Mouse (Mus musculus): ENCODE measurements at regions not wholly inside any gene's neighbourhood (a gene's known extent, or its start where the extent isn't known, plus 50 kb on each side); places are given as distances from the start of the nearest gene placed in this dataset.
"Not testable (repeated sequence)": the region's sequence is repeated elsewhere in the genome, so short reads cannot be mapped to it uniquely, and the experiment has no call there.

DNA sequence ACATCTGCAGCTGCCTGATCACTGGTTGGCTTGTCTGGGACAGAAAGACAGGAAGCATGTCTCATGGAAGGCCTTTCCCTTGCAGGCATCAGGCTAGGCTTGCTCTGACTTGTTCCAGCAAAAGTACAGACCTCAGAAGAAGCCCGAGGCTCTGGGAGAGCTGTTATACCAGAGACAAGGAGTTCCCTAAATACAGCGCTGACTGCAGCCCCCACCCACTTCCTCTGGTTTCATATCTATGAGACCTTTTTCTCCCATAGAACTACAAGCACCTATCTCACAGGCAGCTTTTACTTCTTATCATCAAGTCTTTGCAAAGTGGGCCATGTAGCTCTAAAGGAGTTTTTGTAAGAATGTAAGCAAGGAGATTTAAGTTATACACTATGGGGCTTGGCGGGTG, 312.2 kb upstream of the Vmn1r3 start:
- not testable (repeated sequence) for DNase-seq (ENCODE audit: low spot score in 2 of 2)

- DNase-seq (ENCODE audit: low spot score in 2 of 2), result not testable (repeated sequence)
These were observed 310.8 kb upstream of the Vmn1r3 start for GRCm38 (mm10) chr4:3495987-3496386.

GRCm38 (mm10) chr4:3494123-3494681, 309.0 kb upstream of the Vmn1r3 start:
- not testable (repeated sequence) for DNase-seq (ENCODE audit: low spot score in 2 of 2)

- not testable (repeated sequence) for DNase-seq (ENCODE audit: low spot score in 2 of 2)
These were observed 305.7 kb upstream of the Vmn1r3 start for GRCm38 (mm10) chr4:3490901-3491300.

DNA sequence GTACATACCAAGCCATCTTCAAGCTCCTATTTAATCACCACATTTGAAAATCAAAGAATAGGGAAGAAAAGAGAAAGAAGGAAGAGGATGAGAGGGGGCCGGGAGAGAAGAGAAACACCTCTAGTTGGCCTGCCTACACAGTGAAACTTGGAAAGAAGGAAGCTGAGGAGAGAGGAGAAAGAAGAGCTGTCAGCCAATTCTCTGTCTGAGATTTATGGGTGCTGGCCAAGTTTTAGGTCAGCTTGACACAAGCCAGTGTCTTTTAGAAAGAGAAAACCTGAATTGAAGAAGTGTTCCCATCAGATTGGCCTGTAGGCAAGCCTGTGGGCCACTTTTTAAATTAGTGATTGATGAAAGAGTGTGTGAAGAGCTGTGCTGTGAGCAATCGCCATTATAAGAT, 296.9 kb upstream of the Vmn1r3 start:
- DNase-seq (ENCODE audit: low spot score in 2 of 2), result no peak

DNA sequence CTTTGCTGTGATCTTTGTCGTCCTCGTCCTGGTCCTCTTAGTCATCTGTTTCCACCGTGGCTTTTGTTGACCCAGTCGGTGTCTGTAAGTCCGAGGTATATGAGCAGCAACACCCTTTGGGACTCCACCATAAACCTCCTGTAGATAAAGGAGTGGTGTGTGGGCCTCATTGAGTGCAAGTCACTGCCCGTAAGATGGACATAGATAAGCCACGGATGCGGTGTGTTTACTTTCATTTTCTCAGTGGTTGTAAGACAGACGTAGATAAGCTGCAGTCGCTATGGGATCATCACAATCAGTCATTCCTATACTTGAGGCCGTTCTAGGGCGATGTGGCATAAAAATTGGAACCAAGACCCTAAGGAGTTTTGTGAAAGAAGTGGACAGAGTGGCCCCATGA, 271.6 kb upstream of the Vmn1r3 start:
- DNase-seq (ENCODE audit: low spot score in 2 of 2), result no peak

- not testable (repeated sequence) for DNase-seq (ENCODE audit: low spot score in 2 of 2)
These were observed 252.2 kb upstream of the Vmn1r3 start for GRCm38 (mm10) chr4:3437380-3437779.

DNA sequence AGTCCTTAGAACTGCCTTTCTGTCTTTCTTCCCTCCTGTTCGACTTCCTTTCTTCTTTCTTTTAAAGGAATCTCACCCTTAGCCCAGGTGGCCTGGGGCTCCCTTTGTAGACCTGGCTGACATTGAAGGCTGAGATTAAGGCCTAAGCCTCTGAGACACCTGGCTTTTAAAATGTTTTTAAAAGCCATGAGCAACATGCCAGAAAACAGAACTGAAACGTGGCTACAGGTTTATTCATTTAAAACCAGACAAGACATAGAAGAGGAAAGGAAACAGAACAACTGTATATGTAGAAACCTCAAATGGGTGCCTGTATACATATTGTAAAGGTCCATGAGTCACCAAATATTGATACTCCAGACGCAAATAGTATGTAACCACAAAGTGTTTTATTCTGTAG, 242.8 kb upstream of the Vmn1r3 start:
- no peak for DNase-seq (ENCODE audit: low spot score in 2 of 2)

DNA sequence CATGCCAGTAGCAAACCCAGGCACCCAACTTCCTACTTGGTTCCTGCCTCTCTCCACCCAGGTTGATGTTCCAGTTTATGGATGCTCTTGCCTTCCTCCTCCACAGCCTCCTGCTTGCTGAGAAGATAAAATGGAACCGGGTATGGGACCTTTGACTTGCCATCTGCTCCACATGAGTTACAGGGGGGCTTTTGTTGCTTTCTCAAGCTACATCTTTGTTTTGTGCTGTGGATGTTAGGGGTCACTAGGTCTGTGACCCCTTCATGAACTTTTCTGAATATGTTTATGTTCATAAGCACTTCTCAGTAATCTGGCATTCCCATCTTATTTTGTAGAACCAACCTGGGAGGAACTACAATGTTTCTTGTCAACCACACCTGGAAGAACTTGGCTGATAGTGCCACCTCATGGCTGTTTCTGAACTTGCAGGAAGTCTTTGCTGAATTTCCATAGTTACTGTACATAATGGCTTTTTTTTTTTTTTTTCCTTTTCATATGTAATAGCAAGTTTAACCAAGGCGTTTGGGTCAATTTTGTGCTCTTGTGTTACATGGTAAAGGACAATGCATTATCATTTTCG, 234.9 kb upstream of the Vmn1r3 start:
- peak; percentile 18 to 25 for DNase-seq (ENCODE audit: low spot score in 2 of 2)

GRCm38 (mm10) chr4:3416670-3417069, 231.5 kb upstream of the Vmn1r3 start:
- no peak for DNase-seq (ENCODE audit: low spot score in 2 of 2)

DNA sequence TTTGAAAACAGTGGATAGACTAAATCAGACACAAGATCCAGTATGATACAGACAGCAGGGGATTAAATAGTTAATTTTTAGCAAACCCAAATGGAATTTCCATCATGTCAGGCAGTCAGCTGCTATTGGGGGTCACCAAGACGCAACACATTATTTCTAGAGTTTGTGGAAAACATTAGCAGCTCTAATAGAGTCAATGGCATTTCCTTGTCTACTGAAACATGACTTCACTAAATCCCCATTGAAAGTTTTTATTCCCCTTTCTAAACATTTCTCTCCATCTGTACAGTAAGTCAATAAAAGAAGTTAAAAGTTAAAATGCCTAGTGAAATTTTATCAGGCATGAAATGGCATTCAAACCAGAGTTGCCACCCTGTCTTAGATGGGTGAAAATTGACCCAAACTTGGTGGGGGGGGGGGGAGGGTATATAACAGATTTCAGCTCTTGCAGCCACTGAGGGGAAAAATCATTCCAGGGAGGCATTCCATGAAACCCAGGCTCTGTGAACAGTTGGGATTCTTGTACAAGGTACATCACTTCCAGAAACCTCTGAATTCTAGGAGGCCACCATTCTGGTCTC, 229.4 kb upstream of the Vmn1r3 start:
- DNase-seq (ENCODE audit: low spot score in 2 of 2), result not testable (repeated sequence)

DNA sequence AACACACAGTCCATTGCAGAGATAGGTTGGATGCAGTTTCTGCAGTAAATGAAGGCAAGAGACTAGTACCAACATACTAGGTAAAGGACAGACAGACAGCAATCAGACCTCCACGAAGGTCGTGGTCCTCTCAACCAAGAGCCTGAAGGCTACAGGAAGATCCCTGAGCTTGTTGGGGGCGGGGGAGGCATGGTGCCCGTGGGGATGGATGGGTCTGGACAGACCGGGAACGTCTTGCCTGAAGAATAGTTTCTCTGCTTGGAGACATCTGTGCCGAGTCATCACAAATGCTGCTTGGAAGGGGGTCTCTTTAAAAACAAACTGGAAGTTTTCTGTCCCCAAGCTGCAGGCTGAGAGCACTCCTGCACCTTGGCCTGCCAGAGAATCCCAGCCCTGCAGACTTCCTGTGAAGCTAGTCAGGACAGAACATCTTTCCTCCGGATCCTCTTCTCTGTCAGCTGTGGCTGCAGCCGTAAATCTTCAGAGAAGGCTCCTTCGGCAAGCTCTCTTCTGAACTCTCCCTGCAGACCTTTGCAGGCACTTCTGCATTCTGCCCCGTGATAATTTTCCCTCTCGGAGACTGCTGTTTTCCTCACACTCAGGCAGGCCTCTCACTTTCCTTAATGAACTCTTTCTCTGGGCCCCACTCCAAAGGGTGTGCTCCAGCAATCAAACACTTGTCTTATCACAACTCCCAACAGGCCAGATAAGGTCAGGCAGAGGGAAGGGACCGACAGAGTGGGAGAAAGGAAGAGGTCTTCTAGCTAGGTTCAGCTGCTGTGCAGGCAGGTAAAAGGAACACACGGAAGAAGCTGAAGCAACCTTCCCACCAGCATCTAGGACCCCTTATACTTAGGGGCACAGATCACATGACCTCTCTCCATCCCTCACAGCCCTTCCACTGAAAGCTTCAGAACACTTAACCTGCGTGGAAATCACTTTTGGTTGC, 228.6 kb upstream of the Vmn1r3 start:
- no peak for DNase-seq (ENCODE audit: low spot score in 2 of 2)

GRCm38 (mm10) chr4:3412323-3412722, 227.2 kb upstream of the Vmn1r3 start:
- not testable (repeated sequence) for DNase-seq (ENCODE audit: low spot score in 2 of 2)

DNA sequence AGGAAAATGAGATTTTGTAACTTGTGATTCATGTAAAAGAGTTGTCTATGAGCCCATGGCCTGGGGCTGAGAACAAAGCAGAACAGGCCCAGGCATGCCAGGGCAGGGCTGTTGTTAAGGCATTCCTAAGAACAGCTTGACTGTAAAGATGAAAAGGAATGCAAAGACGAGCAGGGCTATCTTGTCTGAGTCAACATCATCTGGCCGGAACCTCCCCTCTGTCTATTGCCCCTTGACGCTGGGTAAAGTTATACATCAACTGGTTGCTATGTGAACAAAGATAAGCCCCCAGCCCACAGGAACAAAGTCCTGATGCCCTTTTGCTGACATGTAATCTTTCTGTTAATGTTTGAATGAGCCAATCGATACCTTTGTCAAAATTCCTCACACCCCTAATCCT, 217.7 kb upstream of the Vmn1r3 start:
- DNase-seq (ENCODE audit: low spot score in 2 of 2), result not testable (repeated sequence)

DNA sequence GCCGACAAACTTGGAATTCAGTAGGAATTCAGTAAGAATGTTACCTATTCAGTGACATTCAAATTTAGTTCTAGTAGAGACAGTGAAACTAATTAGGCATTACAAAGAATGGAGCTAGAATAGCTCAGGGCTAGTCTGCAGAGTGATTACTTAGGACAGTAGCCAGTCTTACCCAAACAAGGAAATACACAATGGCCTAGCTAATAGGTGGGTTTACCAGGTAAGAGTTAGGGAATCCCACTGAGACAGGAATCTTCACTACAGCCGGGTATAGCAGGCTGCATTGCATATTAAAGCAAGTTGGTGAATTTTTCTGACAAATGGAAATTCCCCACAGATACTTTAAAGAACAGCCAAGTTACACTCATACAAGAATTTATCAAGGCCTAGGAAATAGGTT, 216.6 kb upstream of the Vmn1r3 start:
- not testable (repeated sequence) for DNase-seq (ENCODE audit: low spot score in 2 of 2)

GRCm38 (mm10) chr4:3391579-3391978, 206.4 kb upstream of the Vmn1r3 start:
- not testable (repeated sequence) for DNase-seq (ENCODE audit: low spot score in 2 of 2)

DNA sequence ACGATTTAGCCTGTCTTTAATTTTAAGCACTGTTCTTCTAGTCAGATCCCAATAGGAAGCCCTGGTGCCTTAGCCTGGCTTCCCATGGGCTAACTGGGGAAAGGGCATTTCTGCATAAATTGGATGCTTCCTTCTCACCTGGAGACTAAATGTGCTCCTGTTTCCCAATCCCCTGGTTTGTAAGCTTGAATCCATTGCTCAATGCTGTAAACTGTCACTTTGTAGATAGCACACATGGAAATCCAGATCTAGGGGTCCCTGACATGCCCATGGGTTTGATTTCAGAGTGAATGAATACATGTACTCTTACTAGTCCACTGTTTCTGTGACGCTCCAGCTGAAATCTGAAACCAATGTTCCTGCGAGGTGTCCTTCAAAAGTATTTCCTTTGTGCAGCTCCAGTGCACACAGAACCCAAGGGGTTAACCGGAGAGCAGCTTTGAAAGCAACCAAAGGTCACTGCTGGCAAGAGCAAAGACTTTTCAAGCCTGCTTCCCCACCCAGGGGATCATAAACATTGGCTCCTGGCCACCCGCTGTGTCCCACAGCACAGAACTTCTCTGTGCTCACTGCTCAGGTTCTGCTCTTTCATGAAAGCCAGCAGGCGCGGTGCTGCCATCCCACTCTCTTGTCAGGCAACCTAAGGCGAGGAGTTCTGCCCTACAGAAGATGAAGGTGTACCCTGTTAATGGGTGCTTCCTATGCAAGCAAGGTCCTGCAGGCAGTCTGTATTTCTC, 188.0 kb upstream of the Vmn1r3 start:
- DNase-seq (ENCODE audit: low spot score in 2 of 2), result not testable (repeated sequence)

DNA sequence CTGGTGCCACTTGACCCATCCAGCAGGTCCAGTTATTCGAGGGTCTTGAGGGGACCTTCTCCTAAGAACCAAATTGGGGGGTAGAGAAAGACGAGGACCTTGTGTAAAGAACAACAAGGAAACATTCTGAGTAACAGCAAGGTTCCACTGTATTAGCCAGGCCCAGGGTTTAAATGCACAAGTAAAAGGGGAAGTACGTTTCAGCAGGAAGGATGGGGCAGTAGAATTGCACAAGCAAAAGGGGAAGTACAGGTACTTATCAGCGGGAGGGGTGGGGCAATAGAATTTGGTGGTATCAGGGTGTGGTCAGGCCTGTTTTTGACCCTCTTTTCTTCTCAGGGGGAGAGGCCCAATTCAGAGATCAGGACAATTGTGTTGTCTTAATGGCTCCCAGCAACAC, 182.9 kb upstream of the Vmn1r3 start:
- DNase-seq (ENCODE audit: low spot score in 2 of 2), result not testable (repeated sequence)

DNA sequence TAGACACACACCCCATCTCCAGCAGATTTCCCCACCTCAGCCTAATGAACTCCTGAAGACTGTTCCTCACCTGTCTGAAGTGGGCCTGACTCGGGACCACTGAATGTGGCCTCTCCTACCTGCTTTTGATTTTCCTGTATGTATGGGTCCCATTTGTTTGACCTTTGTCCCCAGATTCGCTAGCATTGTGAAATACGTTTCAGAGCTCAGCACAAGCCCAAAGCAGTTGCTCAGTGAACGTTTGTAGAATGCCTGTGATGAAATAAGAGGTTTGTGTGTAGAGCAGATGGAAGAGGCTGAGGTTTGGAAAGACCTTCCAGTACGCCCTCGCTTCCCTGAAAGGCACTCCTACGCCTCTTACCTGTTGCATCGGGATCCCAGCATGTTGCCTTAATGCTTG, 158.3 kb upstream of the Vmn1r3 start:
- not testable (repeated sequence) for DNase-seq (ENCODE audit: low spot score in 2 of 2)

GRCm38 (mm10) chr4:3342696-3343095, 157.5 kb upstream of the Vmn1r3 start:
- not testable (repeated sequence) for DNase-seq (ENCODE audit: low spot score in 2 of 2)

DNA sequence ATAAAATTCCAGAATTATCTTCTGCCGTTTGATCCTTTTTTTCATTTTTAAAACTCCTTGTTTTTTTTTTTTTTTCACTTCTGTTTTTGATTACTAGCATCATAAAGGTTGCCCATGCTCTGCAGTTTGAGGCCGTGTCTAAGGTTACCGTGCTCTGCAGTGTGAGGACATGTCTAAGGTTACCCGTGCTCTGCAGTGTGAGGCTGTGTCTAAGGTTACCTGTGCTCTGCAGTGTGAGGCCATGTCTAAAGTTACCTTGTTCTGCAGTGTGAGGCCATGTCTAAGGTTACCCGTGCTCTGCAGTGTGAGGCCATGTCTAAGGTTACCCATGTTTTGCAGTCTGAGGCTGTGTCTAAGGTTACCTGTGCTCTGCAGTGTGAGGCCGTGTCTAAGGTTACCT, 157.0 kb upstream of the Vmn1r3 start:
- DNase-seq (ENCODE audit: low spot score in 2 of 2), result not testable (repeated sequence)

Measured in adrenal gland, adult 18-20 months (tissue).